Mouse (Mus musculus) splenic B cell, adult 2 months (primary cell): ENCODE results near the gene Tyw5.
A peak's percentile ranks its signal among the peaks of the same experiment; 100 is the strongest.

Source experiments
- DNase-seq: peaks from one replicate; pipeline ENCODE4 v3.0.0-alpha.2; 2011; ENCODE audit warnings: low read depth, low spot score
- H3K27me3 ChIP-seq: 2 replicates; pipeline ENCODE4 v1.6.1; 2012; ENCODE audit warnings: mild to moderate bottlenecking, low read length, moderate library complexity, mixed read lengths; ENCODE audit not compliant: control insufficient read depth, poor library complexity, insufficient read depth, severe bottlenecking
- H3K36me3 ChIP-seq: 2 replicates; pipeline ENCODE4 v1.6.1; 2012; ENCODE audit warnings: mild to moderate bottlenecking, low read length, moderate library complexity, mixed read lengths; ENCODE audit not compliant: control insufficient read depth, poor library complexity, insufficient read depth, severe bottlenecking

Gene Tyw5

DNA sequence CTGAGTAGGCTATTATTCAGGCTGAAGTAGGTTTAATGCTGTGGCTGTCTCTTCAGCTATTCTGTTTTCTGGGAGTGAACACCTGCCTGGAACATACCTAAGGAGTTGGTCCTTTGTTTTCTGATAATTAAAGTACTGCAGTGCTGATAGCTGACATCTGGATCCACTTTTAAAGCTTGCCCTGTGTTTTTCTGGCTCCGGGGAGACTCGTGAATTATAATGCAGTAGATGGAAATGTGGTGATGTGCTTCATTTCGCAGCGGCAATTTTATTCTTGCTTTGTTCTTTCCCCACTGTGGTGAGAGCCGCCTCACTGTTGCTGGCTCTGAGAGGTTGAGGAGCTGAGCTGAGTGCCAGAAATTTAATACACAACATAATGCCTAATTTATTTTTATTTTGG lies 48.4 kb downstream of the Tyw5 start:
- H3K36me3 ChIP-seq = no peaks in the 10 kb centered on the region
- no peaks in the 10 kb centered on the region for H3K27me3 ChIP-seq
- DNase-seq = no peak

DNA sequence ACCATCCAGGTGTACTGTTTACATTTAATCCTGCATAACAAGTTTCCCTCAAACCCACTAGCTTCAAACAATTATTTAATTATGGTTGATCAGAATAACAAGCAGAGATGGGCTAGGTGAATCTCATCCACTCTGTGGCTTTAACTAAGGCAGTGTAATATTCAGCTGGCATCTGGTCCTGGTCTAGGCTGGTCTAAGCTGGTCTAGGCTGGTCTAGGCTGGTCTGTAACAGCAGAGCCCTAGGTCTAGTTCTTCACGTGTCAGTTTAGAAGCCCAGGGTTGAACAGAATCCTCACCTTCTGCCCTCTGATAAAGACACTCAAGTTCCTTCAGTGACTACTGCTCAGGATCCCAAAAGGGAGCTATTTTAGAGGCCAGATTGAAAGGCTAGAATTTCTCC lies 55.0 kb downstream of the Tyw5 start:
- no peak for DNase-seq
- no peaks in the 10 kb centered on the region for H3K36me3 ChIP-seq
- H3K27me3 ChIP-seq = no peaks in the 10 kb centered on the region

DNA sequence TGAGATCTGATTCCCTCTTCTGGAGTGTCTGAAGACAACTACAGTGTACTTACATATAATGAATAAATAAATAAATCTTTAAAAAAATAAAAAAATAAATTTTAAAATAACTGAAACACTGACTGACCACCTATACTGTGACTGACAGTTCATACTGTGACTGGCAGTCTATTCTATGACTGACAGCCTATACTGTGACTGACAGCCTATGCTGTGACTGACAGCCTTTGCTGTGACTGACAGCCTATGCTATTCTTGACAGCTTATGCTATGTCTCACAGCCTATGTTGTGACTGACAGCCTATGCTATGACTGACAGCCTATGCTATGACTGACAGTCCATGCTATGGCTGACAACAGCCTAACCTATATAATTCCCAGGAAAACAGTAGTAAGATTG lies 59.4 kb downstream of the Tyw5 start:
- no peak for DNase-seq
- H3K27me3 ChIP-seq = no peaks in the 10 kb centered on the region

DNA sequence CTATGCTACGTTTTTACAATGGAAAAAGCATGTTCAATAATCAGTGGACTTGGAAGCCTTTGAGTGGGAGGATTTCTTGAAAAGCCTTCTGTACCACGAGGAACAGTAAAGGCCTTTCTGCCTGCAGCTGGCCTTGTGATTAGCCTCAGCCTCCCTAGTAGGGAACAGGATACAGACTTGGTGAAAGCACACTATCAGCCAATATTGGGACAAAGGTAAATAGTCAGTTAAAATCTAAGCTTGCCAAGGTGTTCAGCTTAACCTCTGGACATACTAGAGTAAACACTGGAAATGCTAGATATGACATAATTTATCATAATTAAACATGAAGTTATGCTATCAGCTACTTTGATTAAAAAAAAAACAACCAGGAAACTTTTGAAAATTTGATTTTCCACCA lies 65.7 kb downstream of the Tyw5 start:
- Histone ChIP-seq H3K27me3 (no peaks in the 10 kb centered on the region), H3K36me3 (no peaks in the 10 kb centered on the region)
- no peak for DNase-seq

More for the DNA sequence above, 59.4 kb downstream of the Tyw5 start:
- H3K36me3 ChIP-seq = no peaks in the 10 kb centered on the region

DNA sequence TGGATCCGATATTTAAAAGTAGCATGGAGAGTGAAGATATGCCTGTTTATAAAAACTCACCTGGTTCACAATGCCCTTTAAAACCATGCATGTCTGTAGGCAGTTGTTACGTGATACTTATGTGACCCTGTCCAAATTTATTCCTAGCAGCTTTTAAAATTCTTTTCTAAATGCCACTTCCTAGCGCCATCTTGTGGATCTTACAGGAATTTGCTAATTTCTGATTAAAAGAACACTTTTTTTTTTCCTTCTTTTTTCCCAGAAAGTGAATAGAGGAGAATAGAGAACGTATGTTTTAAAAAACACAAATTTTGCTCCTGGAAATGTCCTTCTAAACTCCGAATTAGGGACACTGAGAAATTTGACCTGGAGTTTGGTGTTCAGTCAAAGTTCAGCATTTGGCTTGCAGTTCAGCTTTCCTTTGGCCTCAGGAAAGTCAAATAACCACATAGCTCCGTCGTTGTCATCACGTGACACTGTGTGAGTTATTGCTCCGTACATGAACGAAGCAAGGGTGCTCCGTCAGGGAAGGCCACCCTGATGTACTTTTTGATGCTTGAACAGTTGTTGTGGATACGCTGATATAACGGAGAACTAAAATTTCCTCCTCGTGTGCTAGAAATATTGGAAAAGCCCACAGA lies 67.6 kb downstream of the Tyw5 start:
- H3K36me3 ChIP-seq = no peaks in the 10 kb centered on the region
- H3K27me3 ChIP-seq = no peaks in the 10 kb centered on the region
- DNase-seq = peak; percentile 14
